Mouse (Mus musculus) kidney, adult 2 months (tissue): ENCODE results near the gene Ulk1.

ENCODE experiments used
- CTCF ChIP-seq: fragments of 200-500 bp; conservative IDR thresholded peaks from 2 replicates; pipeline ENCODE4 v1.5.1; 2011; ENCODE audit warnings: low read depth, mild to moderate bottlenecking, control low read depth, low read length, moderate library complexity, mixed read lengths; ENCODE audit not compliant: insufficient read depth, insufficient read length
- POLR2A ChIP-seq: fragments of 200-500 bp; IDR thresholded peaks from one replicate; pipeline ENCODE4 v1.6.1; 2011; ENCODE audit warnings: low read depth, low read length, control low read depth

- no peak for TF ChIP-seq CTCF
- no peak for TF ChIP-seq POLR2A
These were observed 33.8 kb downstream of the Ulk1 start for GRCm38 (mm10) chr5:110776141-110776540.
